Mouse (Mus musculus): ENCODE data around the gene Tram2.

DNA sequence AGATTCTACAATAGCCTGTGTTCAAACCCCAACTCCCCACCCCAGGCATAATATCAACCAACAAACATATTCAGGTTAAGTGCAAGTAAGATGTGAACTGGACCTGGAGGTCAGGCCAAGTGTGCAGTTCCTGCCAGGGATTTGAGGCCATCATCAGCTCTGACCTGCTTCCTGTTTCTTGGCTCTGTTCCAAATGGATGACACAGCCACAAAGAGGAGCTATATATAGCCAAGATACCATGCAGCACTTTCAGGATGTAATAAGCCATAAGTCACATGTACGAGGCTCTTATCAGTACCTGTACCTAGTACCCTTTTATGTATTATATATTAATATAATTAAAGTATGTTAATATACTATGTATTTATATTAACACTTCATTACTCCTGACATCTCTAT lies 10.5 kb downstream of the Tram2 start:
- TF ChIP-seq CTCF (IDR thresholded peaks at IDR 0.05; ENCODE audit: low read depth, low read length) (no peak), POLR2A (IDR thresholded peaks at IDR 0.05; ENCODE audit: borderline replicate concordance, low read depth, low read length) (no peak)
